Mouse (Mus musculus) bone marrow macrophage, adult 2 months (primary cell): Measurements from ENCODE around the gene Fhit. TPM values are rescaled to one million over a fixed set of nuclear protein-coding genes. Genes with fewer than 3 reads are reported as not detected.

Source experiments
- H3K27ac ChIP-seq: 2 replicates; pipeline ENCODE4 v1.5.1; 2012; ENCODE audit warnings: low read depth, low read length; ENCODE audit not compliant: insufficient read depth
- H3K4me1 ChIP-seq: 2 replicates; pipeline ENCODE4 v1.6.1; 2012; ENCODE audit warnings: low read length; ENCODE audit not compliant: control insufficient read depth, insufficient read depth
- H3K4me3 ChIP-seq: 2 replicates; pipeline ENCODE4 v1.5.1; 2012; ENCODE audit warnings: mild to moderate bottlenecking, low read length, moderate library complexity; ENCODE audit not compliant: insufficient read depth
- CTCF ChIP-seq: IDR thresholded peaks from 2 replicates; pipeline ENCODE4 v1.5.1; 2012; ENCODE audit warnings: low read depth, mild to moderate bottlenecking, low read length, moderate library complexity
- POLR2A ChIP-seq: IDR thresholded peaks from 2 replicates; pipeline ENCODE4 v1.6.1; 2012; ENCODE audit warnings: mild to moderate bottlenecking, low read depth, low read length, borderline replicate concordance
- polyA plus RNA-seq: library from polyadenylated mRNA; stranded (reverse); fragments of >200 nt; gene quantifications from 2 replicates; pipeline ENCODE4 v1.2.4, GENCODE M21; 2012; ENCODE audit not compliant: missing spikeins, insufficient read depth, insufficient read length

Gene Fhit
- polyA plus RNA-seq, 1 experiment, result 3.4 TPM

DNA sequence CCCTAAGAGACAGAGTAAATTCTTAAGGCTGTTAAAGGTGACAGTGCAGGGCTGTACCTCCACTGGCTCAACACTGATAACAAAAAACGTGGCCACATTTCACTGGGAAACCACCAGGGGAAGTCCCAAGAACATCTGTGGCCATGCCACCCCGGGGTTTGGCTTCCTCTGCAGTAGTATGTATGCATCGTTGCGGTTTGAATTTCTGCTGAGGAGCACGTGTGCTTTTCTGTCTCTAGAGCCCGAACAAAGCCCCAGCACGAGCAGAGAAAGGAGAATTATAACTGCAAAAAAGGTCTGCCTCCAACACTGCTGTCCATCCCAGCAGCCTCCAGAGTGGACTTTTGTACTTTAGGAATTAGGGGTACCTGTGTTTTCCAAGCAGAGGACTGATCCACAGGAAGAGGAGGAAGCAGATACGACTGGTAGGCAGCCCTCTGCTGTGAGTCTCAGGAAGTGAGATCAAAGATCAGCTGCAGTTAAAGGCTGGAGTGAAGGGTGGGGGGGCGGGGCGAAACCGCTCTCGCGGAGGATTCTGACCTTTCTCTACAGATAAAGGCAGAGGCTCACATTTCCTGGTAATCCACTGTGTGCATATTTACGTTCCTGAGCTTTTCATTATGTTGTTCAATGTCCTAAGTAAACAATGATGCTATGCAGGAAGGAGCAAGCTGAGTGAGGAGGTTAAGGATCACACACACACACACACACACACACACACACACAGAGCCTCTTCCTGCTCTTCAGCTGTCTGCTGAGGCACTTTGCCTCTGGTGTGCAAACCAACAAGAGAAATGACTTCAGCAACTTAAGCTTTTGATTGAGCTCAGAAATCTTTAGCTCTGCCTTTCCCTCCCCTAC is 708.6 kb downstream of the Fhit start:
- Histone ChIP-seq H3K4me1 (peaks cover 19% of the 10 kb centered on the region), H3K27ac (peak overlapping the region; percentile 94), H3K4me3 (peak overlapping the region; percentile 62)
- no peak for TF ChIP-seq POLR2A
- no peak for TF ChIP-seq CTCF

DNA sequence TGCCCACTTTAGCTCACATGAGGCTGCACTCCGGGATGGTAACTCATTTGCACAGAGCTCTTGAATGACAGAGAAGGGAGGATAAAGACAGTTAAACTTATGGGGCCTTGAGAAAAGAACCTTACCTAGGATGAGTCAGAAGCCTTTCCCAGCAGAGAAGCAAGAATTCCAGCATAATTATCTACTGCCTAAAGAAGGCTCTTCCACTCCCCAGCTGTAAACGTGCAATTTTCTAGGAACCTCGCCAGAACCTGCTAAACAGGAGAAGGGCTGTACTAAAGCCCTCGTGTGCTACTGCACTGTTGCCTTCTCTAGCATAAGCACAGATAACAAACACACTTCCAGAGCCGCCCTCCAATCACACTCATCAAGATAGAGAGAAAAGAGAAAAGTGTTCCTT is 709.6 kb downstream of the Fhit start:
- H3K27ac ChIP-seq, result no peak overlapping the region
- H3K4me3 ChIP-seq, result no peak overlapping the region
- peaks cover 19% of the 10 kb centered on the region for H3K4me1 ChIP-seq
- no peak for TF ChIP-seq POLR2A
- no peak for TF ChIP-seq CTCF

DNA sequence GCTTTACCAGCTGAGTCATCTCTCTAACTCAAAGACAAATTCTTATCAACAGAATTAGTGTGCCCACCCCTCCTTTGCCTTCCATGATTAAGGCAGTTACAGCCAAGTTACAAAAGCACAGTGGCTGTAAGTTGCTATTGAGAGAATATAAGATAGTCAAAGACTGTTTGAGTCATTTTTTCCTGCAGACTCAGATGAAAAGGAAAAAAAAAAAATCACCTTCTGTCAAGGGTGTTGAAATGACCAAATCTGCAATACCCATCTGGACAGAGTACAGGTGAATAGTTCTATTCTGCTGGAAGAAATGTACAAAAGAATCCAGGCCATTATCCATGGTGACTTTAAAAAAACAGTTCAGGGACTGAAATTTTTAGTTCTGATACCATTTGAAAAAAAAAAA is 716.5 kb downstream of the Fhit start:
- Histone ChIP-seq H3K4me3 (no peak overlapping the region), H3K4me1 (no peaks in the 10 kb centered on the region), H3K27ac (no peak overlapping the region)
- TF ChIP-seq CTCF (no peak), POLR2A (no peak)

DNA sequence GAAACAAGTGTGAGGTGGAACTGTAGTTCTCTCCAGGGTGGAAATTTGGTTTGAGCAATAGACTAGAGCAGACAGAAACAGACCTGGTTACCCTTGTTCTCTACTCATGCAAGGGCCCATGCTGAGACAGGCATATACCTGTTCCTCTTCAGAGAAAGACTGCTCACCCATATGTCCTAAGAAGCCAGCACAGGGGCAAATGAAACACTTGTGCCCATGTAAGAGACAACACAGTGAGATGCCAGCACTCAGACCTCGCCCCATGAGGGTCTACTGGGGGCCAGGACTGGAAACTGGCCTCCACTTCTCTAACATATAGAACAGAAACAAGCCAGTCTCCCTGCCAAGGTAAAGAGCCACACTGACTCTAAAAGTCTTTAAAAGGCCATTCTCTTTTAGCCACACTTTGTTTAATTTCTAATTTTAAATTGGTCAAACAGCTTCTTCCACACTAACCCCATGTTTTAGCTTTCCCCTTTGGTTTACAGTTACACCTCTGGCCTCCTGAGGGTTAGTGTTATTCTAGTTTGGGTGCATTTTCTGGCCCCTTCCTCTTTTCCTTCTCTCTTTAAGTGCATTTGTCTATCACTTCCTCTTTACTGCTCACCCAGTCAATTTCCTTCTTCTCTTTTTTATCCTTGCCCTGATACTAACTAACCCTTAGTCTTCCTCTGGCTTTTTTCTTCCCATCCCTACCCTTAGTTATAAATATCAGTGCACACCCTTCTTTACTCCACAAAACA is 722.7 kb downstream of the Fhit start:
- no peak for TF ChIP-seq POLR2A
- no peak for TF ChIP-seq CTCF
- no peak overlapping the region for H3K4me3 ChIP-seq
- peaks cover 19% of the 10 kb centered on the region for H3K4me1 ChIP-seq
- H3K27ac ChIP-seq, result peak overlapping the region; percentile 46

DNA sequence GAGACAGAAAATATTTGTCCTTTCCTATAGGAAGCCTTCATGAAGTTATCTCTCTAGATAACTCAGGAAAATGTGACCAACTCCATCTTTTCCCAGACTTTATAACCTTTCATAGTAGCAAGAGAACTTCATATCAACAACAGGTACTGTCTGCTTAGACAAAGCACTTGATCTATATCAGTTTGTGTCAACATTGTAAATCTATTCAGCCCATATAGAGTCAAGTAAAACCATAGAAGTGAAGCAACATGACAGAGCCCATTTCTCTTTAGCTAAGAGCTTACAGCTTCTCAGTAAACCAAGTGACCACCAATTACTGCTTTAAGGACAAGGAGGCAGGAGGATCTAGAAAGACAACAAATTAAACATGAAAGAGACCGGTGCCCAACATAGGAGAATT is 725.6 kb downstream of the Fhit start:
- no peak for TF ChIP-seq POLR2A
- TF ChIP-seq CTCF, result no peak
- H3K4me1 ChIP-seq, result peaks cover 27% of the 10 kb centered on the region
- H3K4me3 ChIP-seq, result no peak overlapping the region
- no peak overlapping the region for H3K27ac ChIP-seq

DNA sequence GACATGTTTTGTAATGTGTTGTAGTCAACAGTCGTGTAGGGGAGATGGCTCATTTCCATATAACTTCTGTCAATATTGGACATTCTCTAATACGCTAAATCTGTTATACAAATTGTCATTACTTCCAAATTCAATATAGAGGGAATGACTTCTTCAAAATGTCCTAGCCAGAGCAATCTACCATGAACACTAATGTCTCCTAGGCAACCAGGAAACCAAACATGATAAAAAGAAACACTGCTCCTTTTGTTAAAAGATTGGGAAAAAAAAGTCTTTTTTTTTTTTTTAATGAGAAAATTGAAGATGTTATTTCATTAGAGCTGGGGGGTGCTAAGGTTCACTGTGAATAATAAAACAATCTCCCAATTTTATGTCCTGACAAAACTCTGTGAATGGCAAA is 729.3 kb downstream of the Fhit start:
- no peak overlapping the region for H3K4me3 ChIP-seq
- no peak overlapping the region for H3K27ac ChIP-seq
- H3K4me1 ChIP-seq, result peaks cover 19% of the 10 kb centered on the region
- no peak for TF ChIP-seq CTCF
- no peak for TF ChIP-seq POLR2A

DNA sequence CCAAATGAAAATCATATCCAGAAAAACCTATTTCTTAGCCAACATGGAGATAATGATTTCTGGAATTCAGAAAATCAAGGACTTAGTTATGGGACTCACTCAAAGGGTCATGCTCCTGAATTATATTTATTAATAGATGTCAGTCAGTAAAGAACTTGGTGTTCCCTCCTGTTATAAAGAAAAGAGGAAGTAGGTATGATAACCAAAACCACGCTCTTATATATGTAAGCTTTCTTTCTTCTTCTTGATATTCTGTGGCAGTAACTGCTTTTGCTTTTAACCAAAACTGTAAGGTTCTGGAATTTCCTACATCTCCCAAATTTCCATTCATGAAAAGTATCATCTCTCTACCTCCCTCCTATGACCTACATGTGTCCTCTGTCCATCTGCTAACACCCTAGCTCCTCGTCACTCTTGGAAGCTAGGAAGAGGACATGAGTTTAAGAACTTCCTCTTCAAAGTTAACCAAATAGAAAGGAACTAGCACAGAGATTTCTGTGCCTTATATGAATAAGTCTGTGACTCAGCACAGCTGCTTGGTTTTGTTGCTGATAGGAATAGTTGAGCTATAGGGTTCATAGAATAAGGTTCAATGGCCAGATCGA is 731.3 kb downstream of the Fhit start:
- peak overlapping the region; percentile 80 for H3K27ac ChIP-seq
- H3K4me3 ChIP-seq, result no peak overlapping the region; the same call in 1 of the 2 replicates
- TF ChIP-seq CTCF (no peak), POLR2A (no peak)
- H3K4me1 ChIP-seq, result peaks cover 15% of the 10 kb centered on the region

DNA sequence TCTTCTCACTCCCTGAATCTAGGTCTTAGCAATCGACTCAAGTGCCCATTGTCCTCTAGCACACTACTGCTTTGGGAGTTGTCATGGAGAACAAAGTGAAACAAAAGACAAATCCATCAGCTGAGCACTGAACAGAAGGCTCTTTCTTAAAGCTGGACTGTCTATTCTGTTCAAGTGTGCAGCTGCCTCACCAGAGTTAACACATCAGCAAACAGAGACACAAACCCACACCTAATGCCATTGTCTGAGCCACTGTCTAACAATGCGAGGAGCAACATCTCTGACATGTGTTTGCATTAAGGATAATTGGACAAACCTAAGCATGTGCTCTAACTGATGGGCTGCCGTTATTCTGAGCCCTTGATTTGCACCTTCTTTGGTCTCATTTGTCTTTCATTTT is 738.3 kb downstream of the Fhit start:
- TF ChIP-seq CTCF (no peak), POLR2A (no peak)
- Histone ChIP-seq H3K27ac (no peak overlapping the region), H3K4me3 (no peak overlapping the region), H3K4me1 (no peaks in the 10 kb centered on the region)

DNA sequence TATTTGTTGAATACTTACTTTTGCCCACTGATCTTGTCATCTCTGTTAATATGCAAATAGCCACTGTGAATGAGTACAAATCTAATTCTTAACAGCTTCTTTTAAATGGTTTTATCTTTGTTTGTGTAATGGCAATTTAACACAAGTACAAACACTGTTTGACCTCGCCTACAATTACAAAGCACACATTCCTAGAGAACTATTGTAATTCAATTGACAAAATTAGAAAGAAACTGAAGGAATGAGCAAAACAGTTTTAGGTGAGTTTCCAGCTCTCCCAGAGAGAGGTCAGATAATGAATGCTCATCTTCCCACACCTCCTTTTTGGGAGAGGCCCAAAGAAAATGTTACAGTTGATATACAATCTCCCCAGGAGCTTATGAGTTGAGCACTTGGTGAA is 739.6 kb downstream of the Fhit start:
- Histone ChIP-seq H3K4me1 (no peaks in the 10 kb centered on the region), H3K4me3 (no peak overlapping the region), H3K27ac (no peak overlapping the region)
- TF ChIP-seq CTCF, result no peak
- TF ChIP-seq POLR2A, result no peak

DNA sequence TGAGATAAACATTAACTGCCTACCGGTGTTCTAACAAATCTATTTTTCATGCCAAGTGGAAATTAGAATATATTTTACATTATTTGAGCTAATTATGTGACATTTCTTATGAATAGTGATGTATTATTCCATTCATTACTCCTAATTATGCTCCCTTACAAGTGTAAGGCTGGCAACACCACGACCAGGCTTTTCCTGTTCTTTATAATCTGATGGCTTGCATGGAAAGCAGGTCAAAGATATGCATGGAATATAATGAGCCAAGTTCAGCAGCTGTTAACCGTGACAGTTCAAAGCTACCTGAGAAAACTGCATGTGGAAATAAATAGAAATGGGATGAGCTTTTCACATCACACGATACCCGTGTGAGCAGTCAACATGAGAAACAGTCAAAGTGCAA is 746.8 kb downstream of the Fhit start:
- Histone ChIP-seq H3K4me3 (no peak overlapping the region), H3K4me1 (no peaks in the 10 kb centered on the region; the same call in 1 of the 2 replicates), H3K27ac (no peak overlapping the region)
- TF ChIP-seq CTCF, result no peak
- TF ChIP-seq POLR2A, result no peak
